Mouse (Mus musculus) heart, embryonic 15.5 days (tissue): ENCODE data around the gene Esyt3. TPM values are rescaled to one million over a fixed set of nuclear protein-coding genes. Genes with fewer than 3 reads are reported as not detected.

Experiments
- ATAC-seq: fragments of 200-750 bp; cut with Nextera tagmentation; replicated peaks from 2 replicates; pipeline ENCODE4 v1.8.0; 2017; ENCODE audit warnings: low read depth, moderate TSS enrichment; ENCODE audit not compliant: insufficient number of reproducible peaks, insufficient read depth, low FRiP score
- H3K27ac ChIP-seq: fragments of 300-500 bp; sonication (generic); 2 replicates; pipeline ENCODE4 v1.5.1; 2015; ENCODE audit warnings: mild to moderate bottlenecking, inconsistent platforms
- H3K27me3 ChIP-seq: fragments of 300-500 bp; sonication (generic); 2 replicates; pipeline ENCODE4 v1.6.1; 2015; ENCODE audit warnings: inconsistent platforms
- H3K36me3 ChIP-seq: fragments of 300-500 bp; sonication (generic); 2 replicates; pipeline ENCODE4 v1.6.1; 2015; ENCODE audit warnings: mild to moderate bottlenecking, inconsistent platforms
- H3K4me1 ChIP-seq: fragments of 300-500 bp; sonication (generic); replicated peaks from 2 replicates; pipeline ENCODE4 v1.6.1; 2015; ENCODE audit warnings: inconsistent platforms
- H3K4me2 ChIP-seq: fragments of 300-500 bp; sonication (generic); 2 replicates; pipeline ENCODE4 v1.6.1; 2015; ENCODE audit warnings: inconsistent platforms, mild to moderate bottlenecking, moderate library complexity
- H3K4me3 ChIP-seq: fragments of 300-500 bp; sonication (generic); 2 replicates; pipeline ENCODE4 v1.5.1; 2015; ENCODE audit warnings: mild to moderate bottlenecking, inconsistent platforms
- H3K9ac ChIP-seq: fragments of 300-500 bp; sonication (generic); 2 replicates; pipeline ENCODE4 v1.6.1; 2015; ENCODE audit warnings: mild to moderate bottlenecking, inconsistent platforms
- H3K9me3 ChIP-seq: fragments of 300-500 bp; sonication (generic); replicated peaks from 2 replicates; pipeline ENCODE4 v1.6.1; 2016; ENCODE audit warnings: inconsistent platforms
- WGBS: fragments of 180-500 bp; shearing (Covaris S2); methylation state at CpG from one replicate; pipeline ENCODE4 v1.1.7; 2015; ENCODE audit warnings: mixed read lengths; 5-methylcytosine and 5-hydroxymethylcytosine counted together
- polyA plus RNA-seq: library from polyadenylated mRNA; unstranded; fragments of >200 nt; fragmentation: Nextera tagmentation; extraction: Ambion mirVana; gene quantifications from 2 replicates; pipeline ENCODE4 v1.2.1, GENCODE M21; 2015

Gene Esyt3
- polyA plus RNA-seq, 1 experiment from 2014 or later = 0.21 TPM

DNA sequence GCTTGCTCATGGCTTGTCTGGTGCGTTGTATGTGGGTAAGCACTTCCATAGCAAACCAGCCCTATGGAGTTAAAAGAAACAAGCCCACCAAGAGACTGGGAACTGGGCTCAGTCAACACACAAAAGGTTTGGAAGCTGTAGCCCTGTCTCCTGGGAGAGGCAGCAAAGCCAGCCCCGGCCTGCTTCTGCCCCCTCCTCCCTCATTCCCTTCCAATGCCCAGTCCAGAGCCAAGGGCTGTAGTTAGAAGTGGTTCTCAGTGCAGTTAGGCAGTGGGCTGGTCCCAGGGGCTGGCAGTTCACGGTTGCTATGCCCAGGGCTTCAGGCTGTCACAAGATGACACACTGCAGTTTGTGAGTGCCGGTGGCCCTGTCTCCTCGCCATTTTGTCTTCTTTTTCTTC lies 29.7 kb upstream of the Esyt3 start:
- no peaks in the 10 kb centered on the region for H3K9me3 ChIP-seq
- H3K4me2 ChIP-seq = no peak overlapping the region
- no peak for ATAC-seq
- H3K36me3 ChIP-seq = peaks cover 7% of the 10 kb centered on the region
- H3K4me3 ChIP-seq = no peak overlapping the region
- H3K27me3 ChIP-seq = no peaks in the 10 kb centered on the region
- no peak overlapping the region for H3K9ac ChIP-seq
- no peak overlapping the region for H3K27ac ChIP-seq
- H3K4me1 ChIP-seq = no peaks in the 10 kb centered on the region; the same call in 1 of the 2 replicates
- WGBS = 71% methylated on average over 5 of the region's 5 CpGs

DNA sequence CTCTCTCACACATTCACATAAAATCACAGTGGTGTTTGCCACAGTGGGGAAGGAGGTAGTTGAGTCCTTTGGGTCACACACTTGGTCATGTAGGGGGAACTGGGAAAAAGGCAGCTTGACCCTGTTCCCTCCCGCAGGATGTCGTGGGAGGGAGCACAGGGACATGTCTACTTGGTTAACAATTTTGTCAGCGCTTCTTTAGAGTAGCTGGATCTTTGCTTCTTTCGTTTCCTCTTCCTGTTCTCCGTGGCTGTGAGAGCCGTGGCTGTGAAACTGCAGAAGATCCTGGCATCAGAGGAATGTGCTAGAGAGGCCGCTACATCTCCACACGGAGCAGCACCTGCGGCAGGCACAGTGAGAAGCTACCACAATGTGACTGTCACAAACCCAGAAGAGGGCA lies 24.2 kb upstream of the Esyt3 start:
- 0 out of 2 replicates have a peak, but pooled peaks cover under 1% of the 10 kb centered on the region for H3K27me3 ChIP-seq
- no peaks in the 10 kb centered on the region for H3K36me3 ChIP-seq
- no peak overlapping the region for H3K27ac ChIP-seq
- H3K4me1 ChIP-seq = no peaks in the 10 kb centered on the region; the same call in 1 of the 2 replicates
- H3K9me3 ChIP-seq = no peaks in the 10 kb centered on the region
- no peak overlapping the region for H3K9ac ChIP-seq
- no peak for ATAC-seq
- no peak overlapping the region for H3K4me3 ChIP-seq
- WGBS = 56% methylated on average over 9 of the region's 9 CpGs
- no peak overlapping the region for H3K4me2 ChIP-seq

DNA sequence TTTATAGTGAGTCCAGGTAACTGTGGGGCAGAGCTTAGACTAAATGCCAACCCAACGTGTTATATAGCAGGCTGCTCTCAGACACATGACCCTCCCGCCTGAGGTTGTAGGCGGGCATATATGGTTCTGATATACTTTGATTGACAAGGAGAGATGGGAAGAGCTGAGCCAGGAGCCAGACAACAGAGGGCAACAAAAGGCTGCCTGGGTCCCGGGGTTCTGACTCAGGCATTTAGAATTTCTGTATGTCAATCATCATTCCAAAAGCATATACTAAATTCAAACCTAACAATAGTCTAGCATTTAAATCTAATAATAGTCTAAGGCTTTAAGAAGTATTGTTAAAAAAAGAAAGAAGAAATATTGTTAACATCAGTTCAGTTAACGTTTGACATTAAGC lies 20.8 kb upstream of the Esyt3 start:
- no peak for ATAC-seq
- H3K9me3 ChIP-seq = no peaks in the 10 kb centered on the region
- no peak overlapping the region for H3K4me2 ChIP-seq
- no peak overlapping the region for H3K9ac ChIP-seq
- H3K27ac ChIP-seq = no peak overlapping the region
- H3K36me3 ChIP-seq = no peaks in the 10 kb centered on the region
- H3K4me3 ChIP-seq = no peak overlapping the region
- WGBS = 50% methylated on average over 5 of the region's 5 CpGs
- H3K27me3 ChIP-seq = 0 out of 2 replicates have a peak, but pooled peaks cover 3% of the 10 kb centered on the region
- H3K4me1 ChIP-seq = no peaks in the 10 kb centered on the region; the same call in 1 of the 2 replicates

DNA sequence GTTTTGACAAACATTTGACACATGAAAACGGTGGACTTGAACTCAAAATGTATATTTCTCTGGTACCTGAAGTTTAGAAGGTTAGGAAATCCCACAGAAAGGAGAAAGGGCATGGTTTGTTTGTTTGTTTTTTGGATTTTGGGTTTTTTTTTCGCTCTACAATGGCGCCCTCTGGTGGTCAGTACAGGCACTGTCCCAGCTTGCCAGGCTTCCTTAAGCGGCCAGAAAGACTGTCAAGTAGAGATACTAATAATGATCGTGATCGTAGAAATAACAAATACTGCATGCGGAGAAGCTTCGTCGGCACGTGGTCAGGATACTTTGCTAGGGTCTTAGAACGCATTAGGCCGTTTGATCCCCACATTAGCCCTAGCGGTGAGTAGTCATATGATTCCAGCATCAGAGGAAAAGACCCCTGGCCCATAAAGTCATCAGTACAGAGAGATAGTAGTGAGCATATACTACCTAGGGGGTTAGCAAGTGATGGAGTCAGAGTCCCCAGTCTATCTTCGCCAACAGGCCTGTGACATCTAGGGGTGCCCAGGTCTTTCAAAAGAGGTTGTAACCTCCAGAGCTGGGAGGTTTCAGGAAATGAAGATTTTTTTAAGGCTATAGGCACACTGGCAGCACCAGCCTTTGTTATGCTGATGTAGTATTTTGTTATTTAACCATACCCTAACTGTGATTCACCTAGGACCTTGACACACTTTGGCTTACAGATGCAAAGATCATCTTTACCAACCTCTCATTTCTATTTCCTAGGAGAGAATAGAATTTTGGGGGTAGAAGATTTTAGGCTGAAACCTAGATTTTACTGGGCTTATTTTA lies 18.4 kb upstream of the Esyt3 start:
- no peaks in the 10 kb centered on the region for H3K9me3 ChIP-seq
- H3K9ac ChIP-seq = no peak overlapping the region
- no peaks in the 10 kb centered on the region for H3K4me1 ChIP-seq
- ATAC-seq = no peak
- H3K27me3 ChIP-seq = 0 out of 2 replicates have a peak, but pooled peaks cover 3% of the 10 kb centered on the region
- WGBS = 6% methylated on average over 14 of the region's 14 CpGs
- H3K27ac ChIP-seq = no peak overlapping the region
- H3K4me3 ChIP-seq = no peak overlapping the region
- no peaks in the 10 kb centered on the region for H3K36me3 ChIP-seq
- H3K4me2 ChIP-seq = no peak overlapping the region

DNA sequence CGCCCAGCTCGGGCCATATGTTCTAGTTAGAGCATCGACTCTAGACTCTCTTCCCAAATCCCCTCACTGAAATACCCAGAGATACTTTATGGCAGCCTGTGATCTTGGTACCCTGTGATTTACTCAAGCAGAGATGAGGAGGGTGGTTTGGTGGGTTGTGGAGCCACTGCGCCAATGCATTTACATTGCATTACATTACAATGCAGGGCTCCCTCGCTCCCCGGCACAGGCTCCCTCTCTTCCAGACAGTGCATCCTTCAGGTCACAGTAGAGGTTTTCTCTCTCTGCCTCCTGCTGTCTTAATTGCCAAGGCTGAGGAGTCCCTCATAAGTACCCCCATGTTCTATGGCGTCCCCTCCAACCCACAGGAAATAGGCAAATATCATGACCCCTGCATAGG lies 10.1 kb upstream of the Esyt3 start:
- Histone ChIP-seq H3K4me3 (no peak overlapping the region), H3K27me3 (peaks cover 9% of the 10 kb centered on the region; the same call in 1 of the 2 replicates), H3K4me1 (no peaks in the 10 kb centered on the region), H3K9ac (no peak overlapping the region), H3K27ac (no peak overlapping the region), H3K36me3 (no peaks in the 10 kb centered on the region), H3K4me2 (no peak overlapping the region), H3K9me3 (no peaks in the 10 kb centered on the region)
- no peak for ATAC-seq
- WGBS = 74% methylated on average over 7 of the region's 7 CpGs

DNA sequence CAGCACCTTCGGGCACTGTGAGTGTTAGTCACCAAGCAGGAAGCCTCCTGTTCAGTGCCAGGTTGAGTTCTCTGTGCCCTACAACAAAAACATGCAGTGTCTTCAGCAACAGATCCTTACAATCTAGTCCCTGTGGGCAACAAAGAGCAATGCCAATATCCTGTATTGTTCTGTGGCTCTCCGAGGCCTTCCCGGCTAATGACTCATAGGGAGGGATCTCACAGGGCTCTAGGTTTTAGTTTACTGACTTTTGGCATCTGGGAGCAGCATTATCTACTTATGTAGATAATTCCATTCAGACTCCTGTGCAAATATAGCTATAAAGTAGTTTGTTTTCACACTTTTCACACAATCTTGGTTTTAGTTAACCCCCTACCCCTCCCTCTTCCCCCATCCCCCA lies 7.5 kb upstream of the Esyt3 start:
- Histone ChIP-seq H3K27me3 (peaks cover 23% of the 10 kb centered on the region), H3K9me3 (no peaks in the 10 kb centered on the region), H3K36me3 (no peaks in the 10 kb centered on the region), H3K9ac (no peak overlapping the region), H3K27ac (no peak overlapping the region), H3K4me2 (no peak overlapping the region), H3K4me1 (no peaks in the 10 kb centered on the region), H3K4me3 (no peak overlapping the region)
- ATAC-seq = no peak
- WGBS = 50% methylated on average over 3 of the region's 3 CpGs

DNA sequence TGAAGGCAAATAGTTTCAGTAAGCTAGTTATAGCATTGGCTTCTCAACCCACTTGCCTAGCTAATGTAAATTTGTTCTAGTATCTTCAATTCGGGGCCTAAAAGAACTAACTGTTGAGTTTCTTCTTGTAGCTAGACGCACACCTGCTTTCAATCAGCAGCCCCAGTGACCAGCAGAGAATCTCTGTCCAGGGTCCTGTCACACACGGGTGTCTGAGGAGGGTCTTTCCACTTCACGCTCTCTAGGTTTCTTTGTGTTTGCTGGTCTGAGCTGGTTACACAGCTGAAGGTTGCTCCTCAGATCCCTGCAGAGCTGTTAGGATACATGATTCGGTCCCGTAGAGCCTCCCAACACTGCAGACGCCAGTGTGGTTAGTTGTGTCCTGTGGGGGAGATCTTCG lies 4.7 kb upstream of the Esyt3 start:
- Histone ChIP-seq H3K4me2 (no peak overlapping the region), H3K27me3 (peaks cover 48% of the 10 kb centered on the region), H3K9me3 (no peaks in the 10 kb centered on the region), H3K27ac (no peak overlapping the region), H3K36me3 (no peaks in the 10 kb centered on the region), H3K4me3 (no peak overlapping the region), H3K4me1 (peaks cover 5% of the 10 kb centered on the region), H3K9ac (no peak overlapping the region)
- no peak for ATAC-seq
- 53% methylated on average over 8 of the region's 8 CpGs for WGBS

DNA sequence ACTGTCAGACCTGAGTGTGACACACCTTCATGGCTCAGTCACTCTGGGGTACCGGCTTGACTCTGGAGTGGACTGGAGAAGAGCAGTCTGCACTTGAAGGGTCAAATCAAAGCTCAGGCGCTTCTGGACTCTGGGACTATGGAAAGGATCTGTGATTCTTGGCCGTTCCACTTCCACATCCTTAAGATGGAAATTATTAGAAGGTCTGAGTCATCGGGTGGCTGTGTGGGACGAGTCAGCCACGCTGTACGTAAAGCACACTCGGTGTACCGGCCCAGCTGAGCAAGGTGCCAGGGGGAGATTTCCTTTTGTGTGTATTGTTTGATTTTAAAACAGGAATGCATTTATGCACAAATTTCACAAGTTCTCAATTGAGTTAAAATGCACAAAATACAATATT lies 3.6 kb upstream of the Esyt3 start:
- H3K4me3 ChIP-seq = no peak overlapping the region
- no peaks in the 10 kb centered on the region for H3K36me3 ChIP-seq
- H3K9me3 ChIP-seq = no peaks in the 10 kb centered on the region
- H3K4me2 ChIP-seq = no peak overlapping the region
- WGBS = 67% methylated on average over 9 of the region's 9 CpGs
- no peak for ATAC-seq
- no peak overlapping the region for H3K9ac ChIP-seq
- H3K27ac ChIP-seq = no peak overlapping the region
- H3K4me1 ChIP-seq = peaks cover 12% of the 10 kb centered on the region
- peaks cover 60% of the 10 kb centered on the region for H3K27me3 ChIP-seq

DNA sequence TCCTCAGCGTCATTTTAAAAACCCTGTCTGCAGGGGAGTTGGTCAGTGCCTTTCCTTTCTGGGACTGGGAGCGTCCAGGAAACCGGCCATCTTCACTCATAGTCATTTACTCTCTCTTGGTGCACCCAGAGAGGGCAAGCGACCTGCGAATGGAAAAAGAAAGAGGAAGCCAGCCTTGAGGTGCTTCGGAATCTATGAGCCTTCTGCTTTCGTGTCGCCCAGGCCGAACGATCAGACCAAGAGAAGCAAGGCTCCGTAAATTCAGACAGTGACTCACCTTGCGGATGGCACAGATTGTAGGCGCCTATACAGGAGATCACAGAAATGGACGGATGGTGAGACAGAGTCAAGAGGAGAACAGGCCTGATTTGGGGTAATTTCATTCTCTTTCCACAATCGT lies 655 bp upstream of the Esyt3 start:
- H3K9ac ChIP-seq = no peak overlapping the region
- no peak overlapping the region for H3K27ac ChIP-seq
- WGBS = 86% methylated on average over 15 of the region's 15 CpGs
- no peak for ATAC-seq
- peaks cover 12% of the 10 kb centered on the region for H3K4me1 ChIP-seq
- no peak overlapping the region for H3K4me2 ChIP-seq
- H3K4me3 ChIP-seq = no peak overlapping the region
- H3K9me3 ChIP-seq = no peaks in the 10 kb centered on the region
- H3K27me3 ChIP-seq = peaks cover 74% of the 10 kb centered on the region
- H3K36me3 ChIP-seq = no peaks in the 10 kb centered on the region

DNA sequence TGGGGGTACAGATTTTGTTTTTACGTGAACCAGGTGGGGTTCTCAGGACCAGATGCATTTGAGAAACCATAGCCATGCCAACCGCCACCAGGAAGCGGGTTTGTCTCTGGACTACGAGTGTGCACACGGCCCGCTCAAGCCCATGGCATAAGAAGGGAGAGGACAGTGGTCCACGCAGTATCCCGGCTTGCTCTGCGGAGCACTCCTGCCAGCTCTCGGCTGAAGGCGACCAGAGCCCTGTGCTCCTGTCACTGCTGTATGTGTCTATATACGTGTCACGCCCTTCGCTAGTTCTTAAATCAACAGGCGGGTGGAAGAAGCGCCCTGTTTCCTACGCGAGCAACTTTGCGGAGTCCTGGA lies 816 bp downstream of the Esyt3 start:
- no peaks in the 10 kb centered on the region for H3K36me3 ChIP-seq
- H3K9ac ChIP-seq = 0 out of 2 replicates have a peak overlapping the region, but pooled peaks have one; percentile 23
- H3K9me3 ChIP-seq = no peaks in the 10 kb centered on the region
- H3K4me3 ChIP-seq = peak overlapping the region; percentile 48
- H3K27ac ChIP-seq = no peak overlapping the region
- H3K27me3 ChIP-seq = peaks cover 73% of the 10 kb centered on the region
- H3K4me1 ChIP-seq = peaks cover 12% of the 10 kb centered on the region
- no peak for ATAC-seq
- peak overlapping the region; percentile 93 for H3K4me2 ChIP-seq
- 3% methylated on average over 19 of the region's 19 CpGs for WGBS

DNA sequence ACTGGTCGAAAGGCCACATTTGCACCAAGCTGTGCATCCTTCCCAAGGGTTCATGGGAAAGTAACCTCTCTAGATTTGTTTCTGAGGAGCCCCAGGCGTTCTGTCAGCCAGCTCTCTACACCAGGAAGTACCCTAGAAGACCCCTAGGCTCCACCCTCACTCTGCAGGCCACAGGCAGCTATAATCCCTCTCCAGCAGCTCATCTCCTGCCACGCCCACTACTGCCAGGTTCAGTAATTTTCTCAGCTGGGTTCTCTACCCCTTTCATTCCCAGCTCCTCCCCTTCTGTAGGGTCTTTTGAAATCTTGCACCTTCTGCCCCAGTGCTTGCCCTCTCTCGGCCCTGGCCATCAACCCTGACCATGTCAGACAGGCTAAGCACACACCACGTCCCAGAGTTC lies 2.4 kb downstream of the Esyt3 start:
- Histone ChIP-seq H3K4me3 (no peak overlapping the region), H3K36me3 (no peaks in the 10 kb centered on the region), H3K9me3 (no peaks in the 10 kb centered on the region), H3K27ac (no peak overlapping the region), H3K4me1 (peaks cover 12% of the 10 kb centered on the region), H3K9ac (no peak overlapping the region), H3K27me3 (peaks cover 60% of the 10 kb centered on the region), H3K4me2 (no peak overlapping the region)
- 44% methylated on average over 5 of the region's 5 CpGs for WGBS
- ATAC-seq = no peak

DNA sequence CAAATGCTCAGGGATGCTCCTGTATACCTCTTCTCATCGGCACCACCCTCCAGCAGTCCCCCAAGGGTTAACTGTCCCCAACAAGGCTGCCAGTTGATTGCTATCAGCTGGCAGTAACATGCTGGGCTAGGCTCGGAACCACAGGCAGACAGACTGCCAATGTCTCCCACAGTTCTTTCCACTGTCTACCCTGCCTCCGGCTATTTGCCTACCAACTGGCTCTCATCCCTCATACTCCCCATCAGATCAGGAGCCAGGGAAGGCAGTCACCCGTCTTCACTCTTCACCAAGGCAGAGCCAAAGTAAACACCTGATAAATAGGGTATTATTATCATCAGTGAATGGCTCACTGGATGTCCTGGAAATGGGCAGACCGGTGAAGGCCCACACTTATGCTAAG lies 3.6 kb downstream of the Esyt3 start:
- Histone ChIP-seq H3K9ac (no peak overlapping the region), H3K9me3 (no peaks in the 10 kb centered on the region), H3K4me2 (no peak overlapping the region), H3K36me3 (no peaks in the 10 kb centered on the region), H3K27ac (no peak overlapping the region), H3K27me3 (peaks cover 50% of the 10 kb centered on the region), H3K4me1 (peaks cover 12% of the 10 kb centered on the region), H3K4me3 (no peak overlapping the region)
- WGBS = 50% methylated on average over 5 of the region's 5 CpGs
- no peak for ATAC-seq
